Mouse (Mus musculus) MEL (cell line): ENCODE measurements around the gene Fermt3. TPM values are rescaled to one million over a fixed set of nuclear protein-coding genes. Genes with fewer than 3 reads are reported as not detected.

Experiments used
- DNase-seq: peaks from one replicate; pipeline ENCODE4 v3.0.0; 2011; ENCODE audit warnings: low read depth, low spot score
- H3K27ac ChIP-seq: 2 replicates; pipeline ENCODE4 v1.5.1; 2012; ENCODE audit warnings: low read depth, mild to moderate bottlenecking, control low read depth, low read length, moderate library complexity; ENCODE audit not compliant: control insufficient read depth
- H3K27me3 ChIP-seq, 2 experiments: fragments of 150-350 bp in 1 of 2; sonication (generic) in 1 of 2; 2 replicates each; pipeline ENCODE4 v1.6.1; 2012; ENCODE audit warnings: low read length in 2 of 2, mild to moderate bottlenecking in 2 of 2, improper control_type of control experiment in 1 of 2, moderate library complexity in 1 of 2; ENCODE audit not compliant: insufficient read depth in 2 of 2, control insufficient read depth in 1 of 2
- H3K36me3 ChIP-seq, 2 experiments: 2 replicates each; pipeline ENCODE4 v1.6.1; 2012 to 2014; ENCODE audit warnings: low read length in 2 of 2, improper control_type of control experiment in 1 of 2, inconsistent platforms in 1 of 2, mild to moderate bottlenecking in 1 of 2; ENCODE audit not compliant: insufficient read depth in 2 of 2, control insufficient read depth in 1 of 2
- H3K4me1 ChIP-seq, 2 experiments: fragments of 150-350 bp in 1 of 2; sonication (generic) in 1 of 2; 2 replicates each; pipeline ENCODE4 v1.6.1; 2012; ENCODE audit warnings: low read length in 2 of 2, improper control_type of control experiment in 1 of 2, mild to moderate bottlenecking in 1 of 2; ENCODE audit not compliant: insufficient read depth in 2 of 2, control insufficient read depth in 1 of 2
- H3K4me3 ChIP-seq, 2 experiments: fragments of 150-350 bp in 1 of 2; sonication (generic) in 1 of 2; 2 replicates each; pipeline ENCODE4 v1.5.1; 2012; ENCODE audit warnings: low read depth in 2 of 2, low read length in 2 of 2, mild to moderate bottlenecking in 2 of 2, moderate library complexity in 2 of 2, control low read depth in 1 of 2, improper control_type of control experiment in 1 of 2; ENCODE audit not compliant: control insufficient read depth in 1 of 2, insufficient read depth in 1 of 2
- H3K79me2 ChIP-seq: 2 replicates; pipeline ENCODE4 v1.6.1; 2012; ENCODE audit warnings: mild to moderate bottlenecking, low read length, moderate library complexity; ENCODE audit not compliant: control insufficient read depth, poor library complexity, insufficient read depth
- H3K9ac ChIP-seq: 2 replicates; pipeline ENCODE4 v1.6.1; 2012; ENCODE audit warnings: low read depth, mild to moderate bottlenecking, control low read depth, low read length, moderate library complexity; ENCODE audit not compliant: control insufficient read depth, poor library complexity, severe bottlenecking
- H3K9me3 ChIP-seq: fragments of 150-350 bp; sonication (generic); replicated peaks from 2 replicates; pipeline ENCODE4 v1.6.1; 2012; ENCODE audit warnings: mild to moderate bottlenecking, low read length, improper control_type of control experiment, moderate library complexity; ENCODE audit not compliant: insufficient read depth
- BHLHE40 ChIP-seq: IDR thresholded peaks from 2 replicates; pipeline ENCODE4 v1.6.1; 2012; ENCODE audit warnings: low read depth, mild to moderate bottlenecking, inconsistent platforms, low read length, improper control_type of control experiment, borderline replicate concordance
- CHD2 ChIP-seq: IDR thresholded peaks from 2 replicates; pipeline ENCODE4 v1.6.1; 2011; ENCODE audit warnings: low read length, improper control_type of control experiment
- CTCF ChIP-seq, 3 experiments: IDR thresholded peaks in 2 of 3; conservative IDR thresholded peaks in 1 of 3; 2 replicates each; pipeline ENCODE4 v1.5.1; 2011 to 2012; ENCODE audit warnings: low read length in 3 of 3, low read depth in 2 of 3, mild to moderate bottlenecking in 2 of 3, improper control_type of control experiment in 1 of 3, inconsistent platforms in 1 of 3, mixed read lengths in 1 of 3, moderate library complexity in 1 of 3; ENCODE audit not compliant: control insufficient read depth in 1 of 3, insufficient read depth in 1 of 3, poor library complexity in 1 of 3, severe bottlenecking in 1 of 3
- EP300 ChIP-seq, 2 experiments: IDR thresholded peaks; 2 replicates each; pipeline ENCODE4 v1.6.1; 2011; ENCODE audit warnings: improper control_type of control experiment in 2 of 2, low read length in 2 of 2, low read depth in 1 of 2, mild to moderate bottlenecking in 1 of 2
- GABPA ChIP-seq: IDR thresholded peaks from 2 replicates; pipeline ENCODE4 v1.6.1; 2012; ENCODE audit warnings: low read depth, mild to moderate bottlenecking, inconsistent platforms, low read length, improper control_type of control experiment, moderate library complexity
- GATA1 ChIP-seq: IDR thresholded peaks from 2 replicates; pipeline ENCODE4 v1.6.1; 2011; ENCODE audit warnings: low read depth, low read length, improper control_type of control experiment
- MAFK ChIP-seq: IDR thresholded peaks from 2 replicates; pipeline ENCODE4 v1.6.1; 2011; ENCODE audit warnings: low read depth, mild to moderate bottlenecking, low read length, improper control_type of control experiment, borderline replicate concordance
- MXI1 ChIP-seq: IDR thresholded peaks from 2 replicates; pipeline ENCODE4 v1.6.1; 2011; ENCODE audit warnings: mild to moderate bottlenecking, low read depth, low read length, improper control_type of control experiment
- MYC ChIP-seq: IDR thresholded peaks from 2 replicates; pipeline ENCODE4 v1.6.1; 2011; ENCODE audit warnings: low read depth, mild to moderate bottlenecking, low read length, improper control_type of control experiment, moderate library complexity
- NELFE ChIP-seq: IDR thresholded peaks from 2 replicates; pipeline ENCODE4 v1.6.1; 2011; ENCODE audit warnings: low read depth, low read length, improper control_type of control experiment
- NRF1 ChIP-seq: IDR thresholded peaks from 2 replicates; pipeline ENCODE4 v1.6.1; 2014; ENCODE audit warnings: low read depth, mild to moderate bottlenecking, inconsistent platforms, low read length, improper control_type of control experiment, moderate library complexity; ENCODE audit not compliant: poor library complexity, insufficient read depth, severe bottlenecking
- POLR2A ChIP-seq, 2 experiments: IDR thresholded peaks; 2 replicates each; pipeline ENCODE4 v1.6.1; 2011 to 2012; ENCODE audit warnings: low read length in 2 of 2, mild to moderate bottlenecking in 2 of 2, control low read depth in 1 of 2, improper control_type of control experiment in 1 of 2, low read depth in 1 of 2, moderate library complexity in 1 of 2; ENCODE audit not compliant: control insufficient read depth in 1 of 2, insufficient read depth in 1 of 2, poor library complexity in 1 of 2
- POLR2AphosphoS5 ChIP-seq: IDR thresholded peaks from 2 replicates; pipeline ENCODE4 v1.6.1; 2012; ENCODE audit warnings: low read depth, borderline replicate concordance, mild to moderate bottlenecking, inconsistent platforms, low read length, moderate library complexity, mixed read lengths
- SIN3A ChIP-seq: IDR thresholded peaks from 2 replicates; pipeline ENCODE4 v1.6.1; 2012; ENCODE audit warnings: low read length, improper control_type of control experiment, inconsistent platforms
- SMC3 ChIP-seq: IDR thresholded peaks from 2 replicates; pipeline ENCODE4 v1.6.1; 2011; ENCODE audit warnings: low read depth, low read length, improper control_type of control experiment
- TAL1 ChIP-seq: IDR thresholded peaks from 2 replicates; pipeline ENCODE4 v1.6.1; 2012; ENCODE audit warnings: mild to moderate bottlenecking, inconsistent platforms, low read length, moderate library complexity, mixed read lengths
- TBP ChIP-seq: IDR thresholded peaks from 2 replicates; pipeline ENCODE4 v1.8.0; 2011; ENCODE audit warnings: low read depth, low read length, improper control_type of control experiment
- TCF12 ChIP-seq: IDR thresholded peaks from 2 replicates; pipeline ENCODE4 v1.6.1; 2014; ENCODE audit warnings: low read depth, mild to moderate bottlenecking, inconsistent platforms, low read length, improper control_type of control experiment, moderate library complexity
- polyA plus RNA-seq, 2 experiments: library from polyadenylated mRNA; stranded (reverse) in 1 of 2; unstranded in 1 of 2; fragments of >175 nt in 1 of 2; fragments of >200 nt in 1 of 2; gene quantifications; 2 replicates each; pipeline versions ENCODE4 v1.2.1 to v1.2.4; 2012; ENCODE audit warnings: low replicate concordance in 2 of 2, low read depth in 1 of 2; ENCODE audit not compliant: insufficient read length in 2 of 2, insufficient read depth in 1 of 2, missing spikeins in 1 of 2
- total RNA-seq: library from RNA; depleted of rRNA; stranded (reverse); fragments of 300-350 nt; gene quantifications from 2 replicates; pipeline ENCODE4 v1.2.3, GENCODE M21; 2012

Fermt3 gene
- total and polyA plus RNA-seq, 3 experiments, result 244 to 329 (median 327) TPM

- H3K36me3 ChIP-seq, result peaks cover 0 to 18% of the 10 kb centered on the region in 2 experiments; a peak in 2 of 4 replicates
- H3K4me3 ChIP-seq, result peak overlapping the region; percentile 49 to 75
- H3K9ac ChIP-seq, result peak overlapping the region; percentile 59
- DNase-seq, result peak; percentile 74
- TF ChIP-seq MYC, result no peak
- no peak for TF ChIP-seq NRF1
- TF ChIP-seq GABPA, result no peak
- TF ChIP-seq EP300 (IDR thresholded peaks at IDR 0.05; ENCODE audit: low read depth in 1 of 2, low read length in 2 of 2), result no peak
- peak; percentile 52 to 89 (median 60) for TF ChIP-seq CTCF (IDR thresholded peaks at IDR 0.05 in 2 of 3, conservative IDR thresholded peaks at IDR 0.05 in 1 of 3; ENCODE audit: control insufficient read depth in 1 of 3, insufficient read depth in 1 of 3, low read depth in 2 of 3, low read length in 3 of 3, poor library complexity in 1 of 3, severe bottlenecking in 1 of 3)
- no peak for TF ChIP-seq TCF12
- no peak for TF ChIP-seq TBP
- no peak for TF ChIP-seq TAL1
- TF ChIP-seq MAFK, result no peak
- peak; percentile 68 to 71; a peak in 3 of 4 replicates for TF ChIP-seq POLR2A (IDR thresholded peaks at IDR 0.05; ENCODE audit: control insufficient read depth in 1 of 2, insufficient read depth in 1 of 2, low read depth in 1 of 2, low read length in 2 of 2, poor library complexity in 1 of 2)
- TF ChIP-seq CHD2, result no peak
- no peak for TF ChIP-seq GATA1
- TF ChIP-seq POLR2AphosphoS5, result no peak
- no peak for TF ChIP-seq NELFE
- TF ChIP-seq SMC3, result no peak
- H3K27ac ChIP-seq, result no peak overlapping the region
- H3K27me3 ChIP-seq, result no peaks in the 10 kb centered on the region
- no peaks in the 10 kb centered on the region for H3K9me3 ChIP-seq
- no peaks in the 10 kb centered on the region; the same call in 1 of the 2 replicates for H3K79me2 ChIP-seq
- H3K4me1 ChIP-seq, result peaks cover 4 to 40% of the 10 kb centered on the region in 2 experiments
Measured at GRCm38 (mm10) chr19:6969665-6970381, 49.4 kb downstream of the Fermt3 start.

GRCm38 (mm10) chr19:6969291-6969664 is 50.0 kb downstream of the Fermt3 start:
- H3K36me3 ChIP-seq, result peaks cover 0 to 18% of the 10 kb centered on the region in 2 experiments; a peak in 2 of 4 replicates
- no peak overlapping the region for H3K27ac ChIP-seq

More at GRCm38 (mm10) chr19:6969291-6969664, 50.0 kb downstream of the Fermt3 start:
- H3K79me2 ChIP-seq, result no peaks in the 10 kb centered on the region; the same call in 1 of the 2 replicates
- no peaks in the 10 kb centered on the region for H3K27me3 ChIP-seq
- peak overlapping the region; percentile 49 to 75 for H3K4me3 ChIP-seq
- H3K9ac ChIP-seq, result peak overlapping the region; percentile 59
- peak; percentile 60 for DNase-seq
- H3K9me3 ChIP-seq, result no peaks in the 10 kb centered on the region
- no peak for TF ChIP-seq GABPA
- TF ChIP-seq MYC, result no peak
- no peak for TF ChIP-seq MXI1
- TF ChIP-seq BHLHE40, result no peak
- no peak for TF ChIP-seq SIN3A
- peaks cover 4 to 40% of the 10 kb centered on the region in 2 experiments for H3K4me1 ChIP-seq
